Mouse (Mus musculus) cortical plate, adult 2 months (tissue): Measurements from ENCODE around the gene Pcolce. TPM values are rescaled to one million over a fixed set of nuclear protein-coding genes. Genes with fewer than 3 reads are reported as not detected.

Experiments used
- H3K27ac ChIP-seq: fragments of 200-500 bp; 2 replicates; pipeline ENCODE4 v1.5.1; 2012; ENCODE audit warnings: low read length, control low read depth, inconsistent platforms; ENCODE audit not compliant: insufficient read depth
- H3K4me1 ChIP-seq: fragments of 200-500 bp; 2 replicates; pipeline ENCODE4 v1.6.1; 2011; ENCODE audit warnings: low read length; ENCODE audit not compliant: control insufficient read depth, insufficient read depth
- H3K4me3 ChIP-seq: fragments of 200-500 bp; 2 replicates; pipeline ENCODE4 v1.5.1; 2011; ENCODE audit warnings: mild to moderate bottlenecking, low read length, control low read depth; ENCODE audit not compliant: insufficient read depth
- CTCF ChIP-seq: fragments of 200-500 bp; IDR thresholded peaks from 2 replicates; pipeline ENCODE4 v1.5.1; 2011; ENCODE audit warnings: mild to moderate bottlenecking, control low read depth, low read length; ENCODE audit not compliant: insufficient read depth; ENCODE audit errors: extremely low read depth
- POLR2A ChIP-seq: fragments of 200-500 bp; IDR thresholded peaks from 2 replicates; pipeline ENCODE4 v1.6.1; 2011; ENCODE audit warnings: mild to moderate bottlenecking, low read length, control low read depth; ENCODE audit not compliant: insufficient read depth; ENCODE audit errors: extremely low read depth
- polyA plus RNA-seq: library from polyadenylated mRNA; depleted of rRNA; stranded (reverse); fragments of >200 nt; gene quantifications from 2 replicates; pipeline ENCODE4 v1.2.3, GENCODE M21; 2012

The Pcolce gene
- polyA plus RNA-seq, 1 experiment = 13.6 TPM

- no peak for TF ChIP-seq CTCF
- no peak for TF ChIP-seq POLR2A
- Histone ChIP-seq H3K4me1 (peaks cover 3% of the 10 kb centered on the region; the same call in 1 of the 2 replicates), H3K4me3 (no peak overlapping the region), H3K27ac (no peak overlapping the region)
Observed at GRCm38 (mm10) chr5:137647827-137648601, 34.4 kb upstream of the Pcolce start.

- TF ChIP-seq CTCF = no peak
- TF ChIP-seq POLR2A = no peak
- no peak within 1 kb of the TSS for H3K27ac ChIP-seq
- H3K4me1 ChIP-seq = peaks cover 3% of the 10 kb centered on the region; the same call in 1 of the 2 replicates
- peak within 1 kb of the TSS; percentile 12; the same call in 1 of the 2 replicates for H3K4me3 ChIP-seq
Observed at GRCm38 (mm10) chr5:137645652-137646091, 32.1 kb upstream of the Pcolce start, which contains the start of gene Irs3. Gene Irs3, minus strand, starts transcription at chr5:137645714.

GRCm38 (mm10) chr5:137645091-137645651, 31.6 kb upstream of the Pcolce start:
- no peak for TF ChIP-seq POLR2A
- no peak for TF ChIP-seq CTCF
- Histone ChIP-seq H3K4me3 (peak overlapping the region; percentile 12; the same call in 1 of the 2 replicates), H3K27ac (no peak overlapping the region), H3K4me1 (peaks cover 3% of the 10 kb centered on the region; the same call in 1 of the 2 replicates)

GRCm38 (mm10) chr5:137644484-137644883, 30.9 kb upstream of the Pcolce start:
- H3K4me1 ChIP-seq = peaks cover 3% of the 10 kb centered on the region; the same call in 1 of the 2 replicates
- H3K27ac ChIP-seq = no peak overlapping the region
- no peak for TF ChIP-seq CTCF
- TF ChIP-seq POLR2A = no peak
- no peak overlapping the region for H3K4me3 ChIP-seq

- TF ChIP-seq POLR2A (no peak), CTCF (no peak)
- no peak overlapping the region for H3K4me3 ChIP-seq
- H3K27ac ChIP-seq = no peak overlapping the region
- no peaks in the 10 kb centered on the region for H3K4me1 ChIP-seq
Observed at GRCm38 (mm10) chr5:137642886-137643285, 29.3 kb upstream of the Pcolce start.

GRCm38 (mm10) chr5:137641054-137641453, 27.5 kb upstream of the Pcolce start, which contains the start of gene Sap25:
Gene Sap25, plus strand, starts transcription at chr5:137641334.
- H3K27ac ChIP-seq = no peak within 1 kb of the TSS
- H3K4me1 ChIP-seq = no peaks in the 10 kb centered on the region
- H3K4me3 ChIP-seq = no peak within 1 kb of the TSS
- TF ChIP-seq CTCF (peak; percentile 26; the same call in 1 of the 2 replicates), POLR2A (no peak)

GRCm38 (mm10) chr5:137639472-137639871, 25.9 kb upstream of the Pcolce start:
- H3K4me3 ChIP-seq = no peak overlapping the region
- no peak overlapping the region for H3K27ac ChIP-seq
- no peaks in the 10 kb centered on the region for H3K4me1 ChIP-seq
- TF ChIP-seq POLR2A (no peak), CTCF (no peak)

- TF ChIP-seq POLR2A (no peak), CTCF (no peak)
- Histone ChIP-seq H3K27ac (no peak overlapping the region), H3K4me1 (no peaks in the 10 kb centered on the region), H3K4me3 (no peak overlapping the region)
Observed at GRCm38 (mm10) chr5:137633397-137634084, 20.0 kb upstream of the Pcolce start.

GRCm38 (mm10) chr5:137631591-137631990, 18.0 kb upstream of the Pcolce start:
- H3K4me3 ChIP-seq = no peak overlapping the region
- TF ChIP-seq POLR2A (no peak), CTCF (no peak)
- H3K27ac ChIP-seq = no peak overlapping the region
- no peaks in the 10 kb centered on the region for H3K4me1 ChIP-seq

GRCm38 (mm10) chr5:137631171-137631570, 17.6 kb upstream of the Pcolce start:
- Histone ChIP-seq H3K27ac (peak overlapping the region; percentile 11; the same call in 1 of the 2 replicates), H3K4me1 (no peaks in the 10 kb centered on the region), H3K4me3 (no peak overlapping the region; the same call in 1 of the 2 replicates)
- TF ChIP-seq CTCF (no peak), POLR2A (no peak)
